Mouse (Mus musculus): ENCODE results near the gene Cfap20.
A peak's percentile ranks its signal among the peaks of the same experiment; 100 is the strongest.

Cfap20 gene

DNA sequence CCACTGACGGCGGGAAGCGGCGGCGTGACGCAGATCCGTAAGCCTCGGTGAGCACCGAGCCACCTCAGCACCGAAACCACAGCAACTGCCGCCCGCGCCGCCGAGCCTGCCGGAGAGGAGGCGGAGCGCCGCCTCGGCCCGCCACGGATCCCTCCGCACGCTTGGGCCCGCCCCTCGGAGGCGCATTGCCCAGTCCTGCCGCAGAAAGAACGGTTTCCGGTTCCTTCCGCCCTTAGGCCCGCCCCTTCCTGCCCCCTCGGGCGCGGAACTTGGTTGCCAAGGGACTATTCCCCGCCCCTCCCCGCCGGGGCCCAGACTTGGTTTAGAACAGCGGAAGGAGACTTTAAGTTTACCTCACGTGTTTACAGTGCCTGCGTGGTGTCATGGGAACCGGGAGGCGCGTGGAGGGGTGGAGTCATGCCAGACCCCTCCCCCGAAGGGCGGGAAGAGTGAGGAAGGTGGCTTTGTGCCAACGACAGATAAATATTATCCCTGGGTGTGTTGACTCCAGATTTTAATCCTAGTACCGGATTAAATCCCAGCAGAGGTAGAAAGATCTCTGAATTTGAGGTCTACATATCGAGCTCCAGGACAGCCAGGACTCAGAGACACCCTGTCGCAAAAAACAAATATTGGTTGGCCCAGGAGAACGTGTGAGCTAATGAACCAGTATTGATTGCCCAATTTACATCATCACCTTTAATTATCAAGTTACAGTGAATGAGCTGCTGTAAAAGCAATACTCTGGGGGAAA, at the start of gene Cfap20:
Gene Cfap20, minus strand, starts transcription at position 184 of the 754 bp plus-strand sequence.
- peak; percentile 100 for DNase-seq (ENCODE audit: inconsistent ontology term)

GRCm38 (mm10) chr8:95470008-95470407, 35.3 kb upstream of the Cfap20 start:
- DNase-seq (ENCODE audit: inconsistent ontology term): no peak

DNA sequence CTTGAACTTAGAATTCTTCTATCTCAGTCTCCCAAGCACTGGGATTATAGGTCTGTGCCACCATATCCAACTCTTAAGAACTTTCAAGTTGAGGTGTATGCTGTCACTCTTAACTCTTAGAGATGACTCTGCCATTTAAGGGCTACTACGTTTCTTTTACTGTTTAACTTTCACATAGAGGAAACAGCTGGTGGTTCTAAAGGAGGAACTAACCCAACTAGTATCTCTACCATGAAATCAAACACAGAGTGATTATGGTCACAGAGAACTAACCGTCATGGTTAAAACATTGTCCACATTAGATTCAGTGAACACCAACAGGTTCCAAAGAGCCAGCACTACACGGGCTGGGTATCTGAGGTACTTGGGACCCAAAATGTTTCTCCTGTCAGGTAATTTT, 34.3 kb upstream of the Cfap20 start:
- DNase-seq (ENCODE audit: inconsistent ontology term): no peak

- DNase-seq (ENCODE audit: inconsistent ontology term): peak; percentile 8
These were observed 31.9 kb upstream of the Cfap20 start for GRCm38 (mm10) chr8:95466543-95466942.

DNA sequence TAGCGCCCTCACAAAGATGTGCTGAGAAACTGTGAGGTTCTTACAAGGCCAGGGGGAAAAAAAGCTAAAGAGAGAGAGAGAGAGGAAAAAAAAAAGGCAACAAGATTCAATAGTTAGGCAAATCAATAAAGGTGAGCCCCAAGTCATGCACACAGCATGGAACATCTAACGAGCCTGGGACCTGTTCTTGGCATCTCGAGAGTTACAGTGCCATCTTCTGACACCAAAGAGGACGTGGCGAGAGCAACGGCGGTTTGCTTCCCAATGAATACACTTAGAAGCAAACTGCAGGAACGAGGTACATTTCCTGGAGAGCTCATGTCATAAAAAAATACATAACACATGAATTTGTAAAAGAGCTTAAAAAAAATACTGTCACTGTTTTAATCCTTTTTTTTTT, 17.8 kb upstream of the Cfap20 start:
- no peak for DNase-seq (ENCODE audit: inconsistent ontology term)

DNA sequence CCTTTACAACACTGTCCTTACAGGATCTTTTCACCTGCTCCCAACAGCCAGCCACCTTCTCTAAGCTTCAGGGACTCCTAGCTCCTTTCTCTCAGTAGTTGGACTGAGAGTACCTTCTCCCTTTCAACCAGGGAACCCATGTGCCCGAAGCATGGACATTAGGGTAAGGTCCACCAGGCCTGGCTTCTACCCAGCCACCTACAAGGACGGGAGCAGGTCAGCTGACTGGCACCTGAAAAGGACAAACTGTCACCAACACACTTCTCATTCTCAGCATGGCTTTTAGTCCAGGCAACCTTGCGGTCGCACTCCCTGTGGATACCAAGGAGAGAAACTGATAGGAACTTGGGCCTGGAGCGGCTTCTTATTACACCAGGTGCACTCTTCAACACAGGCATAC, 15.6 kb upstream of the Cfap20 start:
- no peak for DNase-seq (ENCODE audit: inconsistent ontology term)

- DNase-seq (ENCODE audit: inconsistent ontology term): no peak
These were observed 13.0 kb upstream of the Cfap20 start for GRCm38 (mm10) chr8:95447661-95448060.

- DNase-seq (ENCODE audit: inconsistent ontology term): no peak
These were observed 10.4 kb upstream of the Cfap20 start for GRCm38 (mm10) chr8:95445042-95445441.

DNA sequence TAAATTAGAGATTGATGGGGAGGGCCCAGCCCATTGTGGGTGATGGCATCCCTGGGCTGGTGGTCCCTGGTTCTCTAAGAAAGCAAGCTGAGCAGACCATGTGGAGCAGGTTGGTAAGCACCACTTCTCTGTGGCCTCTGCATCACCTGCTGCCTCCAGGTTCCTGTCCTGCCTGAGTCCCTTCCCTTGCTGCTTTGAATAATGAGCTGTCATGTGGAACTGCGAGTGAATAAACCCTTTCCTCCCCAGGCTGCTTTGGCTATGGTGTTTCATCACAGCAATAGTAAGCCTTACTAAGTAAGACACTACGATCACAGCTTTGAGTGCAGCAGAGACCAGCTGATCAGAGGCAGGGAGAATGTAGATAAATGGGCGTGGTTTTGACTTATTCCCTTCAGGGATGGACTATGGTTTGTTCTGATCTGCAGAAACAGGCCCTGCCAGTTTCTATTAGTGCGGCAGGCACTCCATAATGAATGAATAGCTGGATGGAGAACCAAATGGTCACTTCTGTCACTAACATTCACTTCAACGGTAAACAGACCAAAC, 6.9 kb upstream of the Cfap20 start:
- no peak for DNase-seq (ENCODE audit: inconsistent ontology term)

DNA sequence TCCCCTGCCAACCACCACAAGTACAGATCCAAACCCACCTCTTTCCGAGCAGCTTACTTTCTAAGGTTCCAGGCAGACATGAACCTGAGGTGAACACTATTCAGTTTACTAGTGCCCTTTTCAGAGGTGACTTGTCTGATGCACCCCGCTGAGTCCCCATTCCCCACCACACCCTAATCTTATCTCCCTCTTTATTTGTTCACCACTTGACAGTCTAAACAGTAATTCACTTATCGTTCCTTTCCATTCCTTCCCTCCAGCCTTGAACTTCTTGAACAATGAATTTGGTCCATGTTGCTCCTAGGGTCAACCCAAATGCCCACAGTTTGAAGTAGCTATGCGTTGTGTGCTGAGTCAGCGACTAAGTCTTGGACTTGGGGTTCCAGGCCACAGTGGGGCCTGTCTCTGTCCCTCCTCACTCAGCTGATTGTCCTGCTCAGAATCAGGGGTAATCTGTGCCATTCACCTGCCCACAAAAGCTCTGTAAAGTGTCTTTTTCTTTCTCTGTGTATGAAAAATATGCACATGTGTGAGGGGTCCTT, 5.6 kb upstream of the Cfap20 start:
- no peak for DNase-seq (ENCODE audit: inconsistent ontology term)

GRCm38 (mm10) chr8:95439421-95439820, 4.8 kb upstream of the Cfap20 start:
- no peak for DNase-seq (ENCODE audit: inconsistent ontology term)

DNA sequence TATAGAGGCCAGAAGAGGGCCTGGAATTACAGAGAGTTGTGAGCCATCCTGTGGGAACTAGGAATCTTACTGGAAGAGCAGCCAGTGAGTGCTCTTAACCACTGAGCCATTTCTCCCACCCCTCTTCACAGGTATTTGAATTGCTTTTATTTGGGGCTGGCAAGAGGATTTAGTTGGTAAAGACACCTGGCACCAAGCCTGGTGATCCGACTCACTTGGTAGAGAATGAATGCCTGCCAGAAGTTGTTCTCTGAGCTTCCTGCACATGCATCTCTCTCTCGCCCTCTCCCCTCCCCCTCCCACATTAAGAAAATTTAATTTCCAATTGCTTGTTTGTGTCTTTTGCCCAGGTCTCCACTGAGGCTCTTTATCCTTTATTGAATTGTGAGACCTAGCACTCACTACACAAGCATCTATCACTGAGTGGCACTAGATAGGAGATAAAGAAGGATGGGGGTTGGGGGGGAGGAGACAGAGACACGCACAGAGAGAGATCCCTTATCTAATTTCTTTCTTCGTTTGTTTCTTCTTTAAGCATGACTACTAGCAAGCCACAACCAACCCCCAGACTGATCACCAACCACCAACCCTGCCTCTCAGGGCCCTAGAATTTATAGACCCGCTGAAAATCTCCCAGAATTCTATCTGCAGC, 2.8 kb upstream of the Cfap20 start:
- DNase-seq (ENCODE audit: inconsistent ontology term): no peak

DNA sequence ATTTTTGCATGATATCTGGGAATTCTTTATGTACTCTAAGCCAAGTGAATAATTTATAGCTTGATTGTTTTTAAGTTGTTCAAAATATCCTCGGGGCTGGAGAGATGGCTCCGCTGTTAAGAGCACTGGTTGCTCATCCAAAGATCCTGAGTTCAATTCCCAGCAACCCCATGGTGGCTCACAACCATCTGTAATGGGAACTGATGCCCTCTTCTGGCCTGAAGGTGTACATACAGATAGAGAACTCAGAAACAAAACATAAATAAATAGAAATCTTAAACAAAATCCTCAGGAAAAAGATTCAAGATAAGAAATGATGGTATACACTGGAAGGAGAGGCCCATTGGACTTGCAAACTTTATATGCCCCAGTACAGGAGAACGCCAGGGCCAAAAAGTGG, 1.3 kb upstream of the Cfap20 start:
- no peak for DNase-seq (ENCODE audit: inconsistent ontology term)

GRCm38 (mm10) chr8:95435471-95435870, 802 bp upstream of the Cfap20 start:
- no peak for DNase-seq (ENCODE audit: inconsistent ontology term)

- no peak for DNase-seq (ENCODE audit: inconsistent ontology term)
These were observed 436 bp downstream of the Cfap20 start for GRCm38 (mm10) chr8:95434233-95434632.

GRCm38 (mm10) chr8:95433124-95433523, 1.5 kb downstream of the Cfap20 start:
- no peak for DNase-seq (ENCODE audit: inconsistent ontology term)

GRCm38 (mm10) chr8:95432471-95432870, 2.2 kb downstream of the Cfap20 start:
- no peak for DNase-seq (ENCODE audit: inconsistent ontology term)

GRCm38 (mm10) chr8:95429945-95430344, 4.7 kb downstream of the Cfap20 start:
- DNase-seq (ENCODE audit: inconsistent ontology term): peak; percentile 72

DNA sequence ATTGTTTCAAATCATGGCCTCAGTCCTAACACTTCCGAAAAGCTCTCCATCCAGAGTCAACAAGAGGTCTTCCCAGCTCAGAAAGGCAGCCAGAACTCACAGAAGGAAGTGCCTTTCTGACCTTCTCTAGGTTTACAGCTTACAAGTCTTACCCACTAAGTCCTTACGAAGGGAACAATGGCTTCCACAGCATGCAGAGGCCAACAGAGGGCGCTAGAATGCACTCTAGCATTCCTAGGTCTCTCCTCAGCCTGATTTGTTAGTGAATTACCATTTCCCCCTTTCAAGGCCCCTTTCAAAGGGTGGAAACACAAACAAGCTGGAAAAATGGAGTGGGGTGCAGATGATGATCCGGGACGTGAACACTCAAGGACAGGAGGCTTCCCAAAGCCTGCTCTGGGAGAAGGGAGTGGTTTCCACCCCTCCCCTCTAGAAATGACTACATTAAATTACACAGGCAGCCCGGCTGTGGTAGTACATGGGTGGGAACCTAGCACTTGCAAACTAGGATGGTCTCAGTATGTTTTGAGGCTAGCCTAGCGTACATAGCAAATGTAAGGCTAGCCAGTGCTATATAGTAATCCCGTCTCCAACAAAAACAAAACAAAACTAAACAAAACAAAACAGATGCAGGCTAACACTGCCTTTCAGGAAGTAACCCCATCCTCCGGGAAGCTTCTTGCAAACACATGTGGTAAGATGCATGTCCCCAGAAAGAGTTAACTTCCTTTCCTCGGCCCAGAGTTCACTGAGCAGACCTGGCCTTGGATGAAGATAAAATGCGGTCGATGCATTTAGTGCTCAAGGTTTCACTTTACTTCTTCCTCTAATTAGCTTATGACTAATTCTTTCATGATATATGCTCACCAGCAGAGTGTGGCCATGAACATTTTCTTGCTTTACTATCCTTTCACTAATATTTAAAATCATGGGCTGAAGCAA, 6.8 kb downstream of the Cfap20 start:
- peak; percentile 74 for DNase-seq (ENCODE audit: inconsistent ontology term)

GRCm38 (mm10) chr8:95426781-95427281, 7.8 kb downstream of the Cfap20 start:
- peak; percentile 91 for DNase-seq (ENCODE audit: inconsistent ontology term)

GRCm38 (mm10) chr8:95424682-95425081, 10.0 kb downstream of the Cfap20 start:
- DNase-seq (ENCODE audit: inconsistent ontology term): no peak
